Mouse (Mus musculus): ENCODE data around the gene Urgcp. TPM values are rescaled to one million over a fixed set of nuclear protein-coding genes. Genes with fewer than 3 reads are reported as not detected.

The Urgcp gene
- polyA plus RNA-seq, 1 experiment = 31.5 TPM

DNA sequence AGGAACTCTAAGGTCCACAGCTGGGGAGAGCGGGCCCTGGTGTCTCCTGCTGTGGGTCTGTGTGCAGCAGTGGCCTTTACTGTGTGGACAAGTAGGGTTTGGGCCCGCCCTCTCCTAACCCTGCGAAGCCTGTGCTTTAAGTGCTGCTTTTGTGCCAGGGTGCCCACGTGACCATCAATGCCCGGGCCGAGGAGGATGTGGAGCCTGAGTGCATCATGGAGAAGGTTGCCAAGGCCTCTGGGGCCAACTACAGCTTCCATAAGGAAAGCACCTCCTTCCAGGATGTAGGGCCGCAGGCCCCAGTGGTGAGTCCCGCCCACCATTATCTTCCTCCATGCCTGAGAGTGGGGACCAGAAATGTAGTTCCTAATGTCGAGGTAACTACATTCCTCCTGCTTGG, 33.1 kb upstream of the Urgcp start:
- WGBS = 87% methylated on average over 9 of the region's 9 CpGs

DNA sequence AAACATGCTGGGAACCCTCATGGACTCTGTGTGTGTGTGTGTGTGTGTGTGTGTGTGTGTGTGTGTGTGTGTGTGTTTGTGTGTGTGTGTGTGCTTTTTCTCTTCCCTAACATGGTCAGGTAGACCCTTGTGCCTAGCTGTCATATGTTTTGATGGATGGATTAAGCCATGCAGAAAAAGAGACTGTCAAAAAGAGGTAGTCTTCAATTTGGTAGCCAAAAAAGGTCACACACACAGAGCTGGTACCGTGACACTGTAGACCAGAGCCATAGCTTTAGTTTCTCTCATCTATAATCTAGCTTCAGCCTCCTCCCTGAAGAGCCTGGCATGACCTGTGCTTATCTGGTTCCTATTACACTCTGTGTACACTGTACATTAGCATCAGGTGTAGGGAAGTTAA, 28.3 kb upstream of the Urgcp start:
- H3K27me3 ChIP-seq (replicated peaks; ENCODE audit: control insufficient read depth, insufficient read depth, low read length) = no peaks in the 10 kb centered on the region
- peaks cover 5% of the 10 kb centered on the region for H3K4me1 ChIP-seq (ENCODE audit: control insufficient read depth, insufficient read depth, low read length)
- TF ChIP-seq POLR2A (IDR thresholded peaks at IDR 0.05; ENCODE audit: low read depth, low read length) (no peak), CTCF (conservative IDR thresholded peaks at IDR 0.05; ENCODE audit: insufficient read depth, insufficient read length, low read depth, low read length) (no peak)
- DNase-seq = no peak
- H3K4me3 ChIP-seq (ENCODE audit: insufficient read depth, low read depth, low read length) = no peak overlapping the region
- WGBS = 73% methylated on average over 1 of the region's 1 CpGs
- H3K27ac ChIP-seq (ENCODE audit: insufficient read depth, low read depth, low read length) = no peak overlapping the region
- no peaks in the 10 kb centered on the region for H3K36me3 ChIP-seq (ENCODE audit: control insufficient read depth, insufficient read depth, low read length)

More for the DNA sequence above, 33.1 kb upstream of the Urgcp start:
- no peaks in the 10 kb centered on the region for H3K36me3 ChIP-seq (ENCODE audit: control insufficient read depth, insufficient read depth, low read length)
- no peak for DNase-seq
- H3K27ac ChIP-seq (ENCODE audit: insufficient read depth, low read depth, low read length) = no peak overlapping the region
- H3K27me3 ChIP-seq (replicated peaks; ENCODE audit: control insufficient read depth, insufficient read depth, low read length) = no peaks in the 10 kb centered on the region
- H3K4me1 ChIP-seq (ENCODE audit: control insufficient read depth, insufficient read depth, low read length) = no peaks in the 10 kb centered on the region
- H3K4me3 ChIP-seq (ENCODE audit: insufficient read depth, low read depth, low read length) = no peak overlapping the region
- TF ChIP-seq CTCF (conservative IDR thresholded peaks at IDR 0.05; ENCODE audit: insufficient read depth, insufficient read length, low read depth, low read length) = no peak
- no peak for TF ChIP-seq POLR2A (IDR thresholded peaks at IDR 0.05; ENCODE audit: low read depth, low read length)

DNA sequence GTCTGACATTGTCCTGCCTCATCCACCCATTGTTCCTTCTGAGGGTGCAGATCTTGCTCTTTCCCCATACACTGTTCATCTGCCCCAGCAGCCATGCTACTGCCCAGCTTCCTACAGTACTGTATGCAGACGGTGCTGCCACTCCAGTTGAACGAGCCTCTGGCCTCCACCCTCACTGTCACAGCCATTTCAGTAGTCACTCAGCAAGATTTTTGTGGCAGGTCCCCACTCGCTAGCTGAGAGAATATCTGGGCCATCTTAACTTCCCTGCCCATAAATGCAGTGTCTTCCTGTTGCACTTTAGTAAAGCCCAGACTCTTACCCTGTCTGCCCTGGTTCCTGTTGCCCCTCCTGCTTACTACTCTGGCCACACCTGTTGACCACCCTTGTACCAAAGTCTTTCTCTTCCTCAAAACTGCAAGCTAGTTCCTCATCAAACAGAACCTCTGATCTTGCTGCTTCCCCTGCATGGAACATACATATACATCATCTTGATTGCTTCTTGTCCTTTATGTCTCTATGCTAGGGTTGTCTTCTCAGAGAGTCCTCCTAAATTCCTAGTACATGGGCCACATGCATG, 27.7 kb upstream of the Urgcp start:
- WGBS = 77% methylated on average over 3 of the region's 3 CpGs
- TF ChIP-seq CTCF (conservative IDR thresholded peaks at IDR 0.05; ENCODE audit: insufficient read depth, insufficient read length, low read depth, low read length) (no peak), POLR2A (IDR thresholded peaks at IDR 0.05; ENCODE audit: low read depth, low read length) (no peak)
- Histone ChIP-seq H3K27ac (ENCODE audit: insufficient read depth, low read depth, low read length) (no peak overlapping the region), H3K4me1 (ENCODE audit: control insufficient read depth, insufficient read depth, low read length) (peaks cover 5% of the 10 kb centered on the region), H3K4me3 (ENCODE audit: insufficient read depth, low read depth, low read length) (no peak overlapping the region), H3K27me3 (replicated peaks; ENCODE audit: control insufficient read depth, insufficient read depth, low read length) (no peaks in the 10 kb centered on the region), H3K36me3 (ENCODE audit: control insufficient read depth, insufficient read depth, low read length) (no peaks in the 10 kb centered on the region)
- no peak for DNase-seq

DNA sequence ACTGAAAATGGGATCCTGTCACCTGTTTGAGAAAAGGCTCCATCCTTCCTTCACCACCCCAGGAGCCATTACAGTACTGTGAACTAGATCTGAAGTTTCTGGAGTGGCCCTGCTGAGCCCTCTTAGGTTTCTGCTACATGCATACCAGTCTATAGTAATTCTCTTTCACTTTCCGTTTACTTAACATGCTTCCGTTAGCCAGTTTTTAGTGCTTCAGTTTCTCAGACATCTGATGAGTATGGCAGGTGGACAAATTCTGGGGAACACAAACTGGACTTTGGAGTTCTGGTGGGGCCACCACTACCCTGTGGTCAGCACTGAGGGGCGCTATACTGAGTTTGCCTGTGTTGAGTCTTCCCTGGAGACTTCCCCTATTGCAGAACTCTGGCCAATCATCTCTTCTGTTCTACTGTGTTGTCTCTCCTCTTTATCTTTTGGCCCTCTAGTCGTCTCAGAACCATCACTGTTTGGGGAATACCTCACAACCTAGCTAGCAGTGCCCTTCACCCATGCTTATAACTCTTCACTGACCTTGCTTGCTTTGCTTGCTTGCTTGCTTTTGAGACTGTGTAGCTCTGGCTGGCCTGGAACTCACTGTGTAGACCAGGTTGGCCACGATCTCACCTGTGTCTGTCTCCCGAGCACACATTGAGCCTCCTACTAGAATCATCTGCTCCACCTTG, 27.0 kb upstream of the Urgcp start:
- WGBS = 49% methylated on average over 6 of the region's 6 CpGs
- peak; percentile 22 for DNase-seq

DNA sequence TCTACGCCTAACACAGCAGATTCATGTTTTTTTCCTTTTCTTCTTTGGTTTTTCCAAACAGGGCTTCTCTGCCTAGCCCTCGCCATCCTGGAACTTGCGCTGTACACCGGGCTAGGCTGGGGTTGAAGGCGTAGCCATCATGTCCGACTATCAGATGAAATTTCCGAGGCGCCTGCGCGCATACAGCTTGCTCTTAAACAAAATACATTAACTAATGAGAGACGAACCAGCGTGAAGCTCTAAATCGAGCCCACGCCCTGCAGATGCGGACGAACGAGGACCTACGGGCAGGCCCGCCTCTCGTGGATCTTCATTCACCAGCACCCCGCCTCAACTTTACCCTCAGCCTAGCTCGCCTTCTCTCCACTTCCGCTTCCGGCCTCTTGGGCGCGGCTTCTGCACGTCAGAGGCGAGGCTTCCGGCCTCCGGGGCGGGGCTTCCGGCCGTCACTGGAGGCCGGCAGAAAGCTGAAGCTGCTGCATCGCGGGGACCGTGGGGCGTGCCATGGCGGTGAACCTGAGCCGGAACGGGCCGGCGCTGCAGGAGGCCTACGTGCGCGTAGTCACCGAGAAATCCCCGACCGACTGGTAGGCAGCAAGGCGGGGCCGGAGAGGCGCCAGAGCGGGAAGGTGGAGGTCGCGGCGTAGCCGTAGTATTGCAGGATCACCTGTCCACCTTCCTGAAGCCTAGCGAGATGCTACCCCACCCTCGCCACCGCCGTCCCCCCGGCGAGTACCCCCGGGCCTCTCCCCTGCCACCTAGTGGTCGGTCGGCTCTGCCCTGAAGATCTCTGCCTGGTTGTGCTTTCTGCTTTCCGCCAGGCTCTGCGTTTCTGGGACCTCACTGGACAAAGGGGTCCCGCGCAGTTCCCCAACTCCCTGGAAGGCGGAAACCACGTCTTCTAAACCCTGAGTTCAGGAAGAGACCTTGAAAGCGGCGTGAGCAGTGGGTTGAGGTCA, 26.2 kb upstream of the Urgcp start, which contains the start of gene Dbnl:
Gene Dbnl (plus strand): TSS at position 433 of the 959 bp plus-strand sequence.
- peaks cover 5% of the 10 kb centered on the region for H3K4me1 ChIP-seq (ENCODE audit: control insufficient read depth, insufficient read depth, low read length)
- no peaks in the 10 kb centered on the region for H3K27me3 ChIP-seq (replicated peaks; ENCODE audit: control insufficient read depth, insufficient read depth, low read length)
- peak within 1 kb of the TSS; percentile 82 for H3K4me3 ChIP-seq (ENCODE audit: insufficient read depth, low read depth, low read length)
- TF ChIP-seq CTCF (conservative IDR thresholded peaks at IDR 0.05; ENCODE audit: insufficient read depth, insufficient read length, low read depth, low read length) = peak; percentile 61
- TF ChIP-seq POLR2A (IDR thresholded peaks at IDR 0.05; ENCODE audit: low read depth, low read length) = peak; percentile 88
- DNase-seq = peak; percentile 98
- no peaks in the 10 kb centered on the region for H3K36me3 ChIP-seq (ENCODE audit: control insufficient read depth, insufficient read depth, low read length)
- WGBS = under 1% methylated on average over 74 of the region's 74 CpGs
- peak within 1 kb of the TSS; percentile 79 for H3K27ac ChIP-seq (ENCODE audit: insufficient read depth, low read depth, low read length)

More for the DNA sequence above, 27.0 kb upstream of the Urgcp start:
- H3K27ac ChIP-seq (ENCODE audit: insufficient read depth, low read depth, low read length) = peak overlapping the region; percentile 79
- TF ChIP-seq CTCF (conservative IDR thresholded peaks at IDR 0.05; ENCODE audit: insufficient read depth, insufficient read length, low read depth, low read length) = 0 out of 2 replicates have a peak, but pooled peaks have one; percentile 7
- TF ChIP-seq POLR2A (IDR thresholded peaks at IDR 0.05; ENCODE audit: low read depth, low read length) = no peak
- peaks cover 5% of the 10 kb centered on the region for H3K4me1 ChIP-seq (ENCODE audit: control insufficient read depth, insufficient read depth, low read length)
- H3K4me3 ChIP-seq (ENCODE audit: insufficient read depth, low read depth, low read length) = peak overlapping the region; percentile 82
- no peaks in the 10 kb centered on the region for H3K36me3 ChIP-seq (ENCODE audit: control insufficient read depth, insufficient read depth, low read length)
- H3K27me3 ChIP-seq (replicated peaks; ENCODE audit: control insufficient read depth, insufficient read depth, low read length) = no peaks in the 10 kb centered on the region

DNA sequence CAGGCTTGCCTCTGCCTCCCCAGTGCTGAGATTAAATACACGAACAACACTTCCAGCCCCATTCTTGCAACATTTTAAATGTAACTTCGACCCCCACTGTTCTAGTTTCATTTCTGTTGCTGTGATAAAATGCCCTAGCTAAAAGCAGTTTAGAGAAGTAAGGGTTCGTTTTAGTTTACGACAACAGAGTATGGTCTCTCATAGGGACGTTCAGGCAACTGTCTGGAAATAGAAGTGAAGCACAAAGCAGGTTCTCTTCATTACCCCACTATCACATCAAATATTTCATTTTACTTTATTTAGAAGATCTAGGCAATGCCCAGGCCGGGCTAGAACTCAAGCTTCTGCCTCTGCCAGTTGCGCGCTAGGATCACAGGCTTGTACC, 25.5 kb upstream of the Urgcp start:
- WGBS = 40% methylated on average over 8 of the region's 8 CpGs
- H3K4me3 ChIP-seq (ENCODE audit: insufficient read depth, low read depth, low read length) = peak overlapping the region; percentile 82
- no peaks in the 10 kb centered on the region for H3K36me3 ChIP-seq (ENCODE audit: control insufficient read depth, insufficient read depth, low read length)
- peak overlapping the region; percentile 59; the same call in 1 of the 2 replicates for H3K27ac ChIP-seq (ENCODE audit: insufficient read depth, low read depth, low read length)
- H3K4me1 ChIP-seq (ENCODE audit: control insufficient read depth, insufficient read depth, low read length) = peaks cover 6% of the 10 kb centered on the region
- DNase-seq = no peak
- no peaks in the 10 kb centered on the region for H3K27me3 ChIP-seq (replicated peaks; ENCODE audit: control insufficient read depth, insufficient read depth, low read length)
- TF ChIP-seq CTCF (conservative IDR thresholded peaks at IDR 0.05; ENCODE audit: insufficient read depth, insufficient read length, low read depth, low read length) (no peak), POLR2A (IDR thresholded peaks at IDR 0.05; ENCODE audit: low read depth, low read length) (no peak)

Data from kidney, adult 2 months (tissue).